Mouse (Mus musculus): ENCODE results near the gene Odf3l1.

- TF ChIP-seq POLR2A (IDR thresholded peaks at IDR 0.05; ENCODE audit: control insufficient read depth in 1 of 2, insufficient read depth in 1 of 2, low read depth in 1 of 2, low read length in 2 of 2, poor library complexity in 1 of 2) (no peak), CTCF (IDR thresholded peaks at IDR 0.05 in 2 of 3, conservative IDR thresholded peaks at IDR 0.05 in 1 of 3; ENCODE audit: control insufficient read depth in 1 of 3, insufficient read depth in 1 of 3, low read depth in 2 of 3, low read length in 3 of 3, poor library complexity in 1 of 3, severe bottlenecking in 1 of 3) (no peak), USF1 (IDR thresholded peaks at IDR 0.05; ENCODE audit: low read depth, low read length) (no peak), MYB (IDR thresholded peaks at IDR 0.05; ENCODE audit: low read depth, low read length) (no peak)
These were observed 7.8 kb upstream of the Odf3l1 start for GRCm38 (mm10) chr9:56872105-56872903.
